Mouse (Mus musculus) midbrain, postnatal 0 days (tissue): ENCODE measurements around the gene Ltbp2. TPM values are rescaled to one million over a fixed set of nuclear protein-coding genes. Genes with fewer than 3 reads are reported as not detected.

Experiments used
- ATAC-seq: fragments of 200-750 bp; cut with Nextera tagmentation; 2 replicates; pipeline ENCODE4 v1.8.0; 2017; ENCODE audit warnings: moderate number of reproducible peaks, mild to moderate bottlenecking, moderate TSS enrichment, moderate library complexity; ENCODE audit not compliant: low FRiP score
- DNase-seq: peaks from one replicate; pipeline ENCODE4 v3.0.0-alpha.2; 2015; ENCODE audit warnings: low spot score
- H3K27ac ChIP-seq: fragments of 300-500 bp; sonication (generic); 2 replicates; pipeline ENCODE4 v1.5.1; 2014; ENCODE audit warnings: low read depth, mild to moderate bottlenecking, low read length, mixed read lengths
- H3K27me3 ChIP-seq: fragments of 300-500 bp; sonication (generic); 2 replicates; pipeline ENCODE4 v1.6.1; 2014; ENCODE audit warnings: low read length, control low read depth, mixed read lengths; ENCODE audit not compliant: insufficient read depth
- H3K36me3 ChIP-seq: fragments of 300-500 bp; sonication (generic); 2 replicates; pipeline ENCODE4 v1.6.1; 2014; ENCODE audit warnings: low read length, control low read depth, mixed read lengths; ENCODE audit not compliant: insufficient read depth
- H3K4me1 ChIP-seq: fragments of 300-500 bp; sonication (generic); 2 replicates; pipeline ENCODE4 v1.6.1; 2014; ENCODE audit warnings: mild to moderate bottlenecking, control low read depth, antibody characterized with exemption, low read length, mixed read lengths; ENCODE audit not compliant: insufficient read depth
- H3K4me2 ChIP-seq: fragments of 300-500 bp; sonication (generic); 2 replicates; pipeline ENCODE4 v1.6.1; 2014; ENCODE audit warnings: low read depth, mild to moderate bottlenecking, low read length, mixed read lengths; ENCODE audit not compliant: poor library complexity, severe bottlenecking
- H3K4me3 ChIP-seq: fragments of 300-500 bp; sonication (generic); 2 replicates; pipeline ENCODE4 v1.5.1; 2014; ENCODE audit warnings: low read depth, mild to moderate bottlenecking, low read length, moderate library complexity
- H3K9ac ChIP-seq: fragments of 300-500 bp; sonication (generic); replicated peaks from 2 replicates; pipeline ENCODE4 v1.6.1; 2014; ENCODE audit warnings: mild to moderate bottlenecking, low read length, moderate library complexity, mixed read lengths; ENCODE audit not compliant: poor library complexity, severe bottlenecking
- H3K9me3 ChIP-seq: fragments of 300-500 bp; sonication (generic); 2 replicates; pipeline ENCODE4 v1.6.1; 2016; ENCODE audit warnings: low read length, control low read depth
- CTCF ChIP-seq: IDR thresholded peaks from 2 replicates; pipeline ENCODE4 v1.5.1; 2016; ENCODE audit warnings: antibody characterized with exemption, mild to moderate bottlenecking
- WGBS: fragments of 180-500 bp; shearing (Covaris S2); extraction: QIAGEN DNeasy Blood & Tissue Kit; methylation state at CpG from one replicate; pipeline ENCODE4 v1.1.7; 2014; 5-methylcytosine and 5-hydroxymethylcytosine counted together
- polyA plus RNA-seq: library from polyadenylated mRNA; unstranded; fragments of >200 nt; fragmentation: Nextera tagmentation; extraction: Ambion mirVana; gene quantifications from 2 replicates; pipeline ENCODE4 v1.2.1, GENCODE M21; 2015
- total RNA-seq: library from RNA; depleted of rRNA; stranded (reverse); fragments of >200 nt; gene quantifications from 2 replicates; pipeline ENCODE4 v1.2.3, GENCODE M21; 2014

Gene Ltbp2
- total and polyA plus RNA-seq, 2 experiments from 2014 or later, result 0.14 to 4.0 TPM

GRCm38 (mm10) chr12:84846594-84847014, 29.7 kb downstream of the Ltbp2 start:
- DNase-seq (no peak), ATAC-seq (no peak)
- no peaks in the 10 kb centered on the region for H3K36me3 ChIP-seq
- TF ChIP-seq CTCF, result no peak
- no peak overlapping the region for H3K27ac ChIP-seq
- H3K4me3 ChIP-seq, result no peak overlapping the region
- H3K4me1 ChIP-seq, result no peaks in the 10 kb centered on the region
- no peak overlapping the region for H3K9ac ChIP-seq
- H3K9me3 ChIP-seq, result no peaks in the 10 kb centered on the region
- no peak overlapping the region for H3K4me2 ChIP-seq
- WGBS, result 69% methylated on average over 9 of the region's 9 CpGs
- H3K27me3 ChIP-seq, result no peaks in the 10 kb centered on the region

- Histone ChIP-seq H3K4me1 (no peaks in the 10 kb centered on the region), H3K4me3 (no peak overlapping the region), H3K36me3 (no peaks in the 10 kb centered on the region), H3K9ac (no peak overlapping the region), H3K27ac (no peak overlapping the region), H3K9me3 (no peaks in the 10 kb centered on the region), H3K27me3 (no peaks in the 10 kb centered on the region), H3K4me2 (no peak overlapping the region)
- WGBS, result 54% methylated on average over 6 of the region's 6 CpGs
- no peak for TF ChIP-seq CTCF
- DNase-seq, result no peak
- no peak for ATAC-seq
Observed at GRCm38 (mm10) chr12:84842706-84843105, 33.6 kb downstream of the Ltbp2 start.

- no peak overlapping the region for H3K4me2 ChIP-seq
Observed at GRCm38 (mm10) chr12:84841158-84842140, 34.9 kb downstream of the Ltbp2 start.

GRCm38 (mm10) chr12:84840734-84841133, 35.6 kb downstream of the Ltbp2 start:
- Histone ChIP-seq H3K36me3 (no peaks in the 10 kb centered on the region), H3K9ac (no peak overlapping the region), H3K4me1 (no peaks in the 10 kb centered on the region), H3K9me3 (no peaks in the 10 kb centered on the region), H3K27ac (no peak overlapping the region), H3K4me3 (no peak overlapping the region), H3K27me3 (no peaks in the 10 kb centered on the region), H3K4me2 (no peak overlapping the region)
- TF ChIP-seq CTCF, result no peak
- 85% methylated on average over 3 of the region's 3 CpGs for WGBS
- DNase-seq (no peak), ATAC-seq (no peak)

More at GRCm38 (mm10) chr12:84841158-84842140, 34.9 kb downstream of the Ltbp2 start:
- Histone ChIP-seq H3K9ac (no peak overlapping the region), H3K4me3 (no peak overlapping the region), H3K9me3 (no peaks in the 10 kb centered on the region), H3K27me3 (no peaks in the 10 kb centered on the region), H3K36me3 (no peaks in the 10 kb centered on the region), H3K27ac (no peak overlapping the region), H3K4me1 (no peaks in the 10 kb centered on the region)
- 85% methylated on average over 15 of the region's 15 CpGs for WGBS
- no peak for ATAC-seq
- TF ChIP-seq CTCF, result no peak
- no peak for DNase-seq

GRCm38 (mm10) chr12:84839965-84840364, 36.4 kb downstream of the Ltbp2 start:
- no peak overlapping the region for H3K4me2 ChIP-seq
- H3K27me3 ChIP-seq, result no peaks in the 10 kb centered on the region
- 84% methylated on average over 4 of the region's 4 CpGs for WGBS
- no peaks in the 10 kb centered on the region for H3K36me3 ChIP-seq
- H3K4me3 ChIP-seq, result no peak overlapping the region
- no peak for TF ChIP-seq CTCF
- ATAC-seq (no peak), DNase-seq (no peak)
- H3K9ac ChIP-seq, result no peak overlapping the region
- H3K4me1 ChIP-seq, result no peaks in the 10 kb centered on the region
- no peaks in the 10 kb centered on the region for H3K9me3 ChIP-seq
- H3K27ac ChIP-seq, result no peak overlapping the region

- WGBS, result 79% methylated on average over 5 of the region's 5 CpGs
- no peaks in the 10 kb centered on the region for H3K36me3 ChIP-seq
- no peak for ATAC-seq
Observed at GRCm38 (mm10) chr12:84835626-84836025, 40.7 kb downstream of the Ltbp2 start.

More at GRCm38 (mm10) chr12:84835626-84836025, 40.7 kb downstream of the Ltbp2 start:
- Histone ChIP-seq H3K27me3 (no peaks in the 10 kb centered on the region), H3K27ac (no peak overlapping the region), H3K9ac (no peak overlapping the region), H3K4me3 (no peak overlapping the region), H3K9me3 (no peaks in the 10 kb centered on the region), H3K4me1 (no peaks in the 10 kb centered on the region), H3K4me2 (no peak overlapping the region)
- no peak for DNase-seq
- no peak for TF ChIP-seq CTCF
